Mouse (Mus musculus): ENCODE measurements around the gene Ubald2.

The Ubald2 gene

DNA sequence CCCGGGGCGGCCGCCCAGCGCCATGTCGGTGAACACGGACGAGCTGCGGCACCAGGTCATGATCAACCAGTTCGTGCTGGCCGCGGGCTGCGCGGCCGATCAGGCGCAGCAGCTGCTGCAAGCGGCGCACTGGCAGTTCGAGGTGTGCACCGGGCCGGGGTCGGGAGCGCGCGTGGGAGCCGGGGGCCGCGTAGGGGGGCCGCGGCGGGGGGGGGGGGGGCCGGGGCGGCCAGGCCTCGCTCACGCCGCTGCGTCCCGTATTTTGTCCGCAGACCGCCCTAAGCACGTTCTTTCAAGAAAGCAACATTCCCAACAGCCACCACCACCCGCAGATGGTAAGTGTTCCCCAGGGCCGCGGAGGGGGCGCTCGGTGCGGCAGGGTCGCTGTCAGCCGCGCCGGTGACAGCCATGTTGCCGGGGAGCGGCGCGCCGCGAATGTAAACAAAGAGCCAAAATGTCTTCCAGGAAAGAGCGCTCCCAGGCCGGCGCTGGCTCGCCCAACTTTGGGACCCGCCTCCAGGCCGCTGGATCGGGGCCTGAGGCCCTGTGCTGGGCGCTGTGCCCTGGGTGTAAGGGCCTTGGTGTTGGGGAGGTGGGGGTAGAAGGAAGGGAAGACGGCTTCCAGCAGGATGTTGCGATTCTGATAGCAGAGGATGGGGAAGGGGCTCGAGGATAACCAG, 533 bp downstream of the Ubald2 start:
- peak in 1 of 2 experiments; percentile 57 for DNase-seq (ENCODE audit: low spot score in 2 of 2)

GRCm38 (mm10) chr11:116434967-116435752, 1.3 kb downstream of the Ubald2 start:
- no peak for DNase-seq (ENCODE audit: low spot score in 2 of 2)

DNA sequence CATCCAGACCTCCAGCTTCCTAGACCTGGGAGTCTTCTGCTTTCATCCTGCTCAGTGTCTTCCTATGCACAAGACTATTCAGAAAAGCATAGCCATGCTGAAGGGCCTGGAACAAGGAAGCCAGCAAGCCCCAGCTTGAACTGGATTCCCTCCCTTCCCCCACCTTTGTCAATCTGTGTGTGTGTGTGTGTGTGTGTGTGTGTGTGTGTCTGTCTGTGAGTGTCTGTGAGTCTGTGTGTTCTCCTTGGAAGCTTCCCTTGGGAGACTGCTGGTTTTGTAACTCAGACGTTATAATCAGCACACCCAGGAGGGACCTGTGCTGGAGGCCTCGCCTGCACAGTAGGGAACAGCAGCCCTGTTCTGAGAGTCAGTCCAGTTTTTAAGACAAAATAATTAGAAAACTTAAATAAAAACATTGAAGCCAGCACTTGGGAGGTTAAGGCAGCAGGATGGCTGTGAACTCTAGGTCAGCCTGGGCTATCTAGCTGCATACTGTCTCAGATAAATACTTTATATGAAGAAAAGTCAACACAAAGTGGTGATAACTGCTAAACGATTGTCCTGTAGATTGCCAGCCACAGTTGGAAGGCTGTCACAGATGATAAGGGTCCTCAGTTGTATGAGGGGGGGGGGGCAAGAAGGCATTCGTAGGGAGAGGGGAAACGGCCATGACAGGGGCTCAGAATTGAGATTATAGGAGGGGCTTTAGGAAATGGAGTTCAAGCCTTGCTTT, 2.3 kb downstream of the Ubald2 start:
- no peak for DNase-seq (ENCODE audit: low spot score in 2 of 2)

DNA sequence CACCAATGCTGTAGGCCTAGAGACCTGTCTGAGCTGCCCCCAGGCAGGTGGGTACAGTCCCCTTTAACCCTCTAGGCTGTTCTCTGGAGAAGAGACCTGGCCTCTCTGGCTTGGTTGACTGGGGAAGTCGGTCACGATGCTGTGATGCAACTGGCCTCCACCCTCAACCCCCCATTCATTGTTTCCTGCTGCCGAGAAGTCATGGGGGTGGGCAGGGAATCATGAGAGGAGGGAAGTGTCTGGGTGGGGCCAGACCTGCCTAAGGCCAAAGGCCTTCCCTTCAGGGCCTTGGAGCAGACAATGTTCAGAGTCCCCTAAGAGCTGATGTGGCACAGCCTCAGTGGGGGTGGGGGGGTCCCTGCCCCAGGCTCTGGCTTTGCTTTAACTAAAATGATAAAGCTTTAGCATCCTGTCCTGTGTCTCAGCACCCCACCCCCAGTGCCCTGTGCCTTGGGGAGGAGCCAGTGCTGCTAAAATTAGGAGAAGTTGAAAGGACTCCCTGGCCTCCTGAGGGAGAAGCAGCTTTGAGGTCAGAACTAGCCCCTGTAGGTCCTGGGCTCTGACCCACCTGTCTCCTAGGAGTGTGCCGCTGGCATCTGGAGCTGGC, 2.9 kb downstream of the Ubald2 start:
- no peak for DNase-seq (ENCODE audit: low spot score in 2 of 2)

DNA sequence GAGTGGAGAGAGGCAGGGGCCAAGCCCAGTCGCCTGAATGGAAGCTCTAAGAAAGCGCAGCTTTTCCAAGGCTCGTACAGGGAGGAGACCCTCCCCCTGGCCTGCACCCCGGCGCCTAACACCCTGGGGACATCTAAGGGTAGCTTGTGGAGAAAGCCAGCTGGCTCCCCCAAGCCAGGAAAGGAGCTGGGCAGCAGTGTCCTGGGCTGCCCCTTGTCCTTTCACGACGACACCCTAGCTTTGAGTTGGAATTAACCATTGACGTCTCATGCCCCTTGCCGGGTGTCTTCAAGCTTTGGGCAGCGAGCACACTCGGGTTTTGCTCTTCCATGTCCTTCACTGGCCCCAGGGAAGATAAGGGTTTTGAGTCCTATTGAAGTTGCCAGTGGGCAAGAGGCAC, 3.6 kb downstream of the Ubald2 start:
- no peak for DNase-seq (ENCODE audit: low spot score in 2 of 2)

GRCm38 (mm10) chr11:116439269-116440240, 5.7 kb downstream of the Ubald2 start:
- DNase-seq (ENCODE audit: low spot score in 2 of 2), result no peak

DNA sequence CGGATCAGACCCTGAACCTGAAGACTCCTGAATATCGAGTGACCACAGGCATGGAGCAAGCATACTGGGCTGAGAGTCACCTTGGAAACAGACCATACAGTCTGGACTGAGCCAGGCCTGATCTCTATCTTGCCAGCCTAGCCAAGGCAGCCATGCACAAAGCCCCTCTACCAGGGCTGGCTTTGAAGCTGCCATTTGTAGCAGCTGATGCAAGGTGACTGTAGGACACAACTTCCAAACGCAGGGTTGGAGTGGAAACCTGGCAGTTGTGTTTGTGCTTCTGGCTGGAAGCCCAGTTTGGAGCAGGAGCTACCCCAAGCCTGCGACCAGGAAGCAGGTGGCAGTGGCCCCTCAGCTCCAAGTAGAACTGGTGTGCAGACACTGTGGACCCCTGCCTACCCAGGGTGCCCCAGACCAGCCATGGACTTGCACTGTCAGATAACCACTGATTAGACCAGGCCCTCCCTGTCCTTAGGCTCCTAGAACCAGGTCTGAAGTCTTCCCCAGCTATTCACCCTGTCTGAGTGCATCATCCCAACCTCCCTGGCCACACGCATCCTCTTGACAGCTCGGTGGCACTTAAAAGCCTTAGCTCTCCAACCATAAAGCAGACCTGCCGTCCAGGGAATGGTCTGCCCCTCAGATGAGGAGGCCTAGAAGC, 6.6 kb downstream of the Ubald2 start:
- DNase-seq (ENCODE audit: low spot score in 2 of 2), result no peak

- no peak for DNase-seq (ENCODE audit: low spot score in 2 of 2)
Observed at GRCm38 (mm10) chr11:116442129-116442866, 8.4 kb downstream of the Ubald2 start.

- no peak for DNase-seq (ENCODE audit: low spot score in 2 of 2)
Observed at GRCm38 (mm10) chr11:116442867-116443177, 8.9 kb downstream of the Ubald2 start.

GRCm38 (mm10) chr11:116443311-116443710, 9.4 kb downstream of the Ubald2 start:
- DNase-seq (ENCODE audit: low spot score in 2 of 2), result no peak

GRCm38 (mm10) chr11:116443935-116444334, 10.0 kb downstream of the Ubald2 start:
- no peak for DNase-seq (ENCODE audit: low spot score in 2 of 2)

DNA sequence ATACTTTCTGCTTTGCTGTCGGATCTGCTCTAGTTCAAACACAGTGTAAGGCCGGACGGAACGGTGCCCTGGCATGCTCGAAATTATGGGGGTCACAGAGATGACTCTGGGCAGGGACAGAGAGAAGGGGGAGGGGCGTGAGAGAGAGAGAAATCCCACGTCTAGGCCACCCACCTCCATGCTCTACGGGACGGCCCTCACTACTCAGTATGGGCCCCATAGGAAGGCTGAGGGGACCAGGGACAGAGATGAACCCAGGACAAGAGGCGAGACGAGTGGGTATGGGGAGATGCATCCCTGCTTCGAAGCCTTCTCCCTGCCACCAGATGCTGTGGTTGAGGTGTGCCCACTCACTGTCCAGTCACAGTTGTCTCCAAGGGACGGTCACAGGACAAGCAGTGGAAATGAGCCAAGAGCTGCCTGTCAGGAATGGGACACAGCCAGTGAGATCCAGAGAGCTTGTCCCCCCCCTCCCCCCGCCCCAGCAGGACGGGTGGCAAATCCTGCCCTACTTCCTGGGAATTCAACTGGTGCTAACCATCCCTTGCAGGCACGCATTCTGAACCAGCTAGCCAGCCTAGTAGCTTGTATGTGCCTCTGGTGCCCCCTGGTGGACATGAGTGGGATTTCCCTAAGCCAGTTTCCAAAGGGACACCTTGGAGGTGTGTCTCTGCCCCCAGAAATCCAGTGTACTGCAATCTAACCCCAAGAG, 11.9 kb downstream of the Ubald2 start:
- peak; percentile 59 to 96 for DNase-seq (ENCODE audit: low spot score in 2 of 2)

DNA sequence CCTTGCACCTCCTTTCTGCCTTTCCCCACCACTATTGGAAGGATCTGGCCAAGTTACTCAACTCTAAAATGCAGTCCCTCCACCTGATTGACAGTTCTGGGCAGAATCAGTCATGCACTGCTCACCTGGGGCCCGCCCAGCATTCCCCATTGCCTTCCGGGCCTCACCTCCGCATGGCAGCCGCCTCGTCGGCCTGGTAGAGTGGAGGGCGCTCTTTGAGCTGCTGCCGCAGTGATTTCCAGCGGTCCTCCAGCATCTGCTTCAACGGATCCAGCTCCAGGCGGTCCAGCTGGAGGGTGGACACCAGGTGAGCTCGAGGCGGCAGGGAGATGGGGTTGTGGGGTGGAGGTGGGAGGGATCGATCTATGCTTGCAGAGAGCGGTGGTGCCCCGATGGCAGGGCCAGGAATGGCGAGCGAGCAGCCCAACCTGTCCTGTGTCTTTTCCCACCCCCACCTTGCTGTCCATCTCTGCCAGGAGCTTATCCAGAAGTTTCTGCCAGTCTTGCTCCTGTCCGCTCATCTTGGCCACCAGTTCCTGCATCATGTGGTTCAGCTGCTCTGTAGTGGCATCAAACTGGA, 12.5 kb downstream of the Ubald2 start:
- DNase-seq (ENCODE audit: low spot score in 2 of 2), result no peak

- DNase-seq (ENCODE audit: low spot score in 2 of 2), result no peak
Observed at GRCm38 (mm10) chr11:116447822-116448221, 13.9 kb downstream of the Ubald2 start.

DNA sequence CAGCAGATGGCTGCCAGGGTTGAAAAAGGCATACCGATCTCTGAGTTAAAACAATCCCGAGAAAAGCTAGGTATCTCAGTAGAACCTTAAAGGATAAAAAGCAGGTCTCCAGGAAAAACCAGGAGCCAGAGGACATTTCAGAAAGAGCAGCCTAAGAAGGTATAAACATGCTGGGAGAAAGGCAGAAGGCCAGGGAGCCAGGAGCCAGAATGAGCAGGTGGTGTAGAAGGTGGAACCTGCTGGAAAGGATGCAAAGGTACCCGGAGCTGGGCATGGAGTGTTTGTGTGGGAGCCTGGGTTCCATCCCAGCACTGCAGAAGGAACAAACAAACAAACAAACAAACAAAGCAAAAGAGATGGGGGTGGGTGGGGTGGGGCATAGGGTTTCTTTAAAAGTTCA, 15.4 kb downstream of the Ubald2 start:
- no peak for DNase-seq (ENCODE audit: low spot score in 2 of 2)

- DNase-seq (ENCODE audit: low spot score in 2 of 2), result no peak
Observed at GRCm38 (mm10) chr11:116453889-116454288, 20.0 kb downstream of the Ubald2 start.

GRCm38 (mm10) chr11:116456234-116456633, 22.3 kb downstream of the Ubald2 start:
- DNase-seq (ENCODE audit: low spot score in 2 of 2), result no peak

DNA sequence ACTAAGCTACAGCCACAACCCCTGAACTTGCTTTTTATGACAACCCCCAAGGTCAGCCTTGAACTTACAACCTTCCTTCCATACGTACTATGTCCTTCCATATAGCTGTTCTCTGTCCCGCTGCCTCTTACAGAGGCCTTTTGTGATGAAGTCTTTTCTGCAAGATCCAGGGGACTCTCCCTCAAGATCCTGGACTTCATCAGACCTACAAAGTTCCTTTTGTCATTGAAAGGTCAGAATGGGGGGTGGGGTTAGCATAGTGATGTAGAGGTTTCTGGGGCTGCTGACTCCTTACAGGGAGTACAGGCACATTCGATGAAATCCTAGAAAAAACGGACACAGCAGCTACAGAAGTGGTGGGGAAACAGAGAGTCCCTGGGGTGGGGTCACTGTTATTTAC, 25.9 kb downstream of the Ubald2 start:
- no peak for DNase-seq (ENCODE audit: low spot score in 2 of 2)

- no peak for DNase-seq (ENCODE audit: low spot score in 2 of 2)
Observed at GRCm38 (mm10) chr11:116463338-116463737, 29.4 kb downstream of the Ubald2 start.
